Mouse (Mus musculus) adrenal gland, adult 10 weeks (tissue): Measurements from ENCODE around the gene Stx2. TPM values are rescaled to one million over a fixed set of nuclear protein-coding genes. Genes with fewer than 3 reads are reported as not detected.

Experiments
- polyA plus RNA-seq: library from polyadenylated mRNA; stranded (reverse); fragments of 350-450 nt; fragmentation: Illumina TruSeq; extraction: RNeasy Lipid Tissue Mini Kit (QIAGEN cat#74804); gene quantifications from one replicate; pipeline ENCODE4 v1.2.3, GENCODE M21; 2014; ENCODE audit warnings: low read depth, low replicate concordance

Gene Stx2
- 26.9 TPM for polyA plus RNA-seq

GRCm38 (mm10) chr5:129008412-129008826 is at the start of gene Stx2:
Gene Stx2 (minus strand): TSS chr5:129008574.

GRCm38 (mm10) chr5:129019497-129020299 is 11.3 kb upstream of the Stx2 start, which contains the start of gene Ran:
Gene Ran (plus strand): TSS chr5:129020069.

GRCm38 (mm10) chr5:128953278-128954070 is 54.9 kb downstream of the Stx2 start, which contains the start of gene Rimbp2:
Gene Rimbp2 (minus strand): TSS chr5:128953486.

Other genes with a start within 250 kb of the Stx2 start
- gene Rimbp2, start 55.1 kb downstream of the Stx2 start, polyA plus RNA-seq = 2.1 TPM
- 265 TPM for gene Ran, start 11.5 kb upstream of the Stx2 start, polyA plus RNA-seq
- gene Adgrd1, start 88.2 kb upstream of the Stx2 start, polyA plus RNA-seq = 0.64 TPM